Mouse (Mus musculus) layer of hippocampus, postnatal 10 days (tissue): ENCODE measurements around the gene Sowaha. TPM values are rescaled to one million over a fixed set of nuclear protein-coding genes. Genes with fewer than 3 reads are reported as not detected.
"Not testable (repeated sequence)": the region's sequence is repeated elsewhere in the genome, so short reads cannot be mapped to it uniquely, and the experiment has no call there.

Experiments
- DNase-seq, 2 experiments: peaks; one replicate each; pipeline ENCODE4 v3.0.0; 2021; ENCODE audit warnings: low spot score in 2 of 2
- total RNA-seq, 2 experiments: library from RNA; stranded (reverse); gene quantifications; 2 replicates each; pipeline ENCODE4 v1.2.3; 2021

Gene Sowaha
- total RNA-seq, 2 experiments from 2014 or later = 79.9 to 85.1 TPM

GRCm38 (mm10) chr11:53445562-53445961 lies 34.5 kb downstream of the Sowaha start:
- DNase-seq = no peak

- DNase-seq = no peak
Measured at GRCm38 (mm10) chr11:53443861-53444260, 36.2 kb downstream of the Sowaha start.

- DNase-seq = no peak
Measured at GRCm38 (mm10) chr11:53441921-53442320, 38.2 kb downstream of the Sowaha start.

- DNase-seq = no peak
Measured at GRCm38 (mm10) chr11:53436338-53436737, 43.7 kb downstream of the Sowaha start.

GRCm38 (mm10) chr11:53435504-53435903 lies 44.6 kb downstream of the Sowaha start:
- no peak for DNase-seq

GRCm38 (mm10) chr11:53433057-53433456 lies 47.0 kb downstream of the Sowaha start:
- DNase-seq = no peak

- DNase-seq = no peak
Measured at GRCm38 (mm10) chr11:53431347-53432056, 48.6 kb downstream of the Sowaha start.

GRCm38 (mm10) chr11:53430670-53431346 lies 49.3 kb downstream of the Sowaha start, which contains the start of the genes Uqcrq and Gdf9:
Gene Uqcrq, minus strand, starts transcription at chr11:53430831.
Gene Gdf9, plus strand, starts transcription at chr11:53431023.
- DNase-seq = peak; percentile 98 to 99

- no peak for DNase-seq
Measured at GRCm38 (mm10) chr11:53430300-53430669, 49.8 kb downstream of the Sowaha start.

- DNase-seq = no peak
Measured at GRCm38 (mm10) chr11:53429182-53429581, 50.9 kb downstream of the Sowaha start.

GRCm38 (mm10) chr11:53428716-53429057 lies 51.4 kb downstream of the Sowaha start:
- DNase-seq = no peak

- no peak for DNase-seq
Measured at GRCm38 (mm10) chr11:53427993-53428715, 51.9 kb downstream of the Sowaha start.

- not testable (repeated sequence) for DNase-seq
Measured at GRCm38 (mm10) chr11:53426914-53427313, 53.2 kb downstream of the Sowaha start.

Other genes with a start within 250 kb of the Sowaha start
- gene Hspa4, start 179.8 kb downstream of the Sowaha start, total RNA-seq = 100 to 1,000 TPM; 189 to 196 TPM
- 1 to 10 TPM; 8.2 to 8.8 TPM for gene Zcchc10, start 155.6 kb downstream of the Sowaha start, total RNA-seq
- gene Aff4, start 129.4 kb downstream of the Sowaha start, total RNA-seq = 100 to 1,000 TPM; 161 to 222 TPM
- not detected for gene Leap2, start 57.1 kb downstream of the Sowaha start, total RNA-seq
- gene Uqcrq, start 49.4 kb downstream of the Sowaha start, total RNA-seq = 100 to 1,000 TPM; 522 to 555 TPM
- gene Gdf9, start 49.3 kb downstream of the Sowaha start, total RNA-seq = 1 to 10 TPM in 1 of 2 experiments, under 1 TPM in 1; 0.67 to 1.2 TPM
- under 1 TPM in 1 of 2 experiments, not detected in 1; 0.21 TPM for gene Gm10447, start 23.2 kb downstream of the Sowaha start, total RNA-seq
- 1 to 10 TPM; 3.1 to 3.2 TPM for gene Shroom1, start 23.1 kb downstream of the Sowaha start, total RNA-seq
- under 1 TPM in 1 of 2 experiments, not detected in 1; 0.53 TPM for gene Gm9837, start 9.8 kb downstream of the Sowaha start, total RNA-seq
- 1 to 10 TPM; 1.1 to 1.5 TPM for gene Gm9945, start 108 bp downstream of the Sowaha start, total RNA-seq
- gene Sept8, start 39.0 kb upstream of the Sowaha start, total RNA-seq = 100 to 1,000 TPM; 126 to 130 TPM
- 100 to 1,000 TPM; 163 to 165 TPM for gene Kif3a, start 87.1 kb upstream of the Sowaha start, total RNA-seq
- gene Il4, start 138.4 kb upstream of the Sowaha start, total RNA-seq = not detected
- not detected for gene Il13, start 154.4 kb upstream of the Sowaha start, total RNA-seq
- gene Rad50, start 227.0 kb upstream of the Sowaha start, total RNA-seq = 10 to 100 TPM in 1 of 2 experiments, 1 to 10 TPM in 1; 9.5 to 10.1 TPM
- gene Il5, start 240.5 kb upstream of the Sowaha start, total RNA-seq = not detected